Mouse (Mus musculus) heart, embryonic 14.5 days (tissue): ENCODE data around the gene Snap25. TPM values are rescaled to one million over a fixed set of nuclear protein-coding genes. Genes with fewer than 3 reads are reported as not detected.

Experiments used
- ATAC-seq: fragments of 200-750 bp; cut with Nextera tagmentation; 2 replicates; pipeline ENCODE4 v1.8.0; 2017; ENCODE audit warnings: low read depth, moderate TSS enrichment; ENCODE audit not compliant: insufficient number of reproducible peaks, insufficient read depth, low FRiP score
- H3K27ac ChIP-seq, 2 experiments: fragments of 200-500 bp in 1 of 2; fragments of 300-500 bp in 1 of 2; sonication (generic) in 1 of 2; replicated peaks in 1 of 2; 2 replicates each; pipeline ENCODE4 v1.5.1; 2012 to 2014; ENCODE audit warnings: low read depth in 2 of 2, low read length in 2 of 2, control low read depth in 1 of 2, mild to moderate bottlenecking in 1 of 2, mixed read lengths in 1 of 2; ENCODE audit not compliant: control insufficient read depth in 1 of 2, insufficient read depth in 1 of 2
- H3K27me3 ChIP-seq: fragments of 300-500 bp; sonication (generic); 2 replicates; pipeline ENCODE4 v1.6.1; 2014; ENCODE audit warnings: mild to moderate bottlenecking, low read length, control low read depth; ENCODE audit not compliant: control insufficient read depth, insufficient read depth
- H3K36me3 ChIP-seq: fragments of 300-500 bp; sonication (generic); 2 replicates; pipeline ENCODE4 v1.6.1; 2014; ENCODE audit warnings: mild to moderate bottlenecking, control low read depth, low read length, mixed read lengths; ENCODE audit not compliant: control insufficient read depth, insufficient read depth
- H3K4me1 ChIP-seq, 2 experiments: fragments of 200-500 bp in 1 of 2; fragments of 300-500 bp in 1 of 2; sonication (generic) in 1 of 2; 2 replicates each; pipeline ENCODE4 v1.6.1; 2012 to 2014; ENCODE audit warnings: low read length in 2 of 2, control low read depth in 1 of 2, mixed read lengths in 1 of 2; ENCODE audit not compliant: control insufficient read depth in 2 of 2, insufficient read depth in 2 of 2
- H3K4me2 ChIP-seq: fragments of 300-500 bp; sonication (generic); 2 replicates; pipeline ENCODE4 v1.6.1; 2014; ENCODE audit warnings: mild to moderate bottlenecking, low read length
- H3K4me3 ChIP-seq, 2 experiments: fragments of 200-500 bp in 1 of 2; fragments of 300-500 bp in 1 of 2; sonication (generic) in 1 of 2; 2 replicates each; pipeline ENCODE4 v1.5.1; 2012 to 2014; ENCODE audit warnings: low read length in 2 of 2, mild to moderate bottlenecking in 2 of 2, control low read depth in 1 of 2, low read depth in 1 of 2, moderate library complexity in 1 of 2; ENCODE audit not compliant: control insufficient read depth in 1 of 2, insufficient read depth in 1 of 2
- H3K9ac ChIP-seq: fragments of 300-500 bp; sonication (generic); 2 replicates; pipeline ENCODE4 v1.6.1; 2014; ENCODE audit warnings: mild to moderate bottlenecking, low read length
- H3K9me3 ChIP-seq: fragments of 300-500 bp; sonication (generic); 2 replicates; pipeline ENCODE4 v1.6.1; 2016; ENCODE audit warnings: low read length, control low read depth; ENCODE audit not compliant: control insufficient read depth
- WGBS: fragments of 180-500 bp; shearing (Covaris S2); extraction: QIAGEN DNeasy Blood & Tissue Kit; methylation state at CpG from one replicate; pipeline ENCODE4 v1.1.7; 2014; 5-methylcytosine and 5-hydroxymethylcytosine counted together
- polyA plus RNA-seq: library from polyadenylated mRNA; unstranded; fragments of >200 nt; fragmentation: Nextera tagmentation; extraction: Ambion mirVana; gene quantifications from 2 replicates; pipeline ENCODE4 v1.2.1, GENCODE M21; 2014

Snap25 gene
- polyA plus RNA-seq, 1 experiment from 2014 or later: 1.4 TPM

GRCm38 (mm10) chr2:136798887-136799430 is 85.7 kb downstream of the Snap25 start:
- Histone ChIP-seq H3K9ac (no peak overlapping the region), H3K9me3 (no peaks in the 10 kb centered on the region), H3K4me2 (no peak overlapping the region), H3K27ac (no peak overlapping the region), H3K27me3 (no peaks in the 10 kb centered on the region), H3K4me1 (no peaks in the 10 kb centered on the region), H3K4me3 (no peak overlapping the region), H3K36me3 (no peaks in the 10 kb centered on the region)
- ATAC-seq: no peak
- 62% methylated on average over 2 of the region's 2 CpGs for WGBS

- no peak overlapping the region for H3K9ac ChIP-seq
- no peak overlapping the region for H3K4me2 ChIP-seq
- H3K27me3 ChIP-seq: no peaks in the 10 kb centered on the region
- H3K4me3 ChIP-seq: no peak overlapping the region
- H3K9me3 ChIP-seq: no peaks in the 10 kb centered on the region
- no peak for ATAC-seq
- H3K27ac ChIP-seq: no peak overlapping the region
- no peaks in the 10 kb centered on the region for H3K36me3 ChIP-seq
- H3K4me1 ChIP-seq: no peaks in the 10 kb centered on the region
Observed at GRCm38 (mm10) chr2:136801102-136801501, 87.8 kb downstream of the Snap25 start.

GRCm38 (mm10) chr2:136802076-136802475 is 88.8 kb downstream of the Snap25 start:
- Histone ChIP-seq H3K4me2 (no peak overlapping the region), H3K9ac (no peak overlapping the region), H3K27me3 (no peaks in the 10 kb centered on the region), H3K27ac (no peak overlapping the region), H3K9me3 (no peaks in the 10 kb centered on the region), H3K4me1 (no peaks in the 10 kb centered on the region), H3K4me3 (no peak overlapping the region), H3K36me3 (no peaks in the 10 kb centered on the region)
- WGBS: 36% methylated on average over 3 of the region's 3 CpGs
- ATAC-seq: no peak

DNA sequence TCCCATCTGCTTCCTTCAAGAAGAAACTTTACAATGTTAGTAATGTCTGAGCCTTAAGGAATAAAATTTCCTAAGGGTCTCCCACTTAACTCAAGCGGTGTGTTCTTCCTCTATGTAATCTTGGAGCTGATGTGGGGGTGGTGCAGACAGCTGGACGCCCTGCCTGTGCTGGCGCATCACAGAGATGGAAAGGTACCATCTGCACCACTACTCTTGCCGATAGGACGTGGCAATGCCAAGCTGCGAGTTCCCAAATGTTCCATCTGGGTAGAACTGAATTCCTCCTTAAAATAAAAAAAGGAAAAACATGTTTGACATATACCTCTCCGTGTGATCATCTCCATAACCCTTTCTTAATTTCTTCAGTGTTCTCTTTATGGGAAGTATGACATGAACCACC is 89.9 kb downstream of the Snap25 start:
- H3K36me3 ChIP-seq: no peaks in the 10 kb centered on the region
- H3K27me3 ChIP-seq: no peaks in the 10 kb centered on the region

GRCm38 (mm10) chr2:136807992-136808726 is 94.9 kb downstream of the Snap25 start:
- ATAC-seq: no peak
- no peaks in the 10 kb centered on the region for H3K27me3 ChIP-seq
- H3K4me3 ChIP-seq: no peak overlapping the region
- no peaks in the 10 kb centered on the region for H3K36me3 ChIP-seq
- H3K9ac ChIP-seq: no peak overlapping the region
- no peaks in the 10 kb centered on the region for H3K4me1 ChIP-seq
- WGBS: 71% methylated on average over 8 of the region's 8 CpGs
- H3K4me2 ChIP-seq: no peak overlapping the region
- H3K9me3 ChIP-seq: no peaks in the 10 kb centered on the region
- no peak overlapping the region for H3K27ac ChIP-seq

More for the DNA sequence above, 89.9 kb downstream of the Snap25 start:
- Histone ChIP-seq H3K4me3 (no peak overlapping the region), H3K9ac (no peak overlapping the region), H3K4me2 (no peak overlapping the region), H3K27ac (no peak overlapping the region), H3K4me1 (no peaks in the 10 kb centered on the region), H3K9me3 (no peaks in the 10 kb centered on the region)
- 78% methylated on average over 7 of the region's 7 CpGs for WGBS
- ATAC-seq: no peak

GRCm38 (mm10) chr2:136811331-136811730 is 98.1 kb downstream of the Snap25 start:
- Histone ChIP-seq H3K9me3 (no peaks in the 10 kb centered on the region), H3K36me3 (no peaks in the 10 kb centered on the region), H3K27me3 (no peaks in the 10 kb centered on the region), H3K4me3 (no peak overlapping the region), H3K9ac (no peak overlapping the region), H3K4me2 (no peak overlapping the region), H3K4me1 (no peaks in the 10 kb centered on the region), H3K27ac (no peak overlapping the region)
- WGBS: 85% methylated on average over 1 of the region's 1 CpGs
- ATAC-seq: no peak

DNA sequence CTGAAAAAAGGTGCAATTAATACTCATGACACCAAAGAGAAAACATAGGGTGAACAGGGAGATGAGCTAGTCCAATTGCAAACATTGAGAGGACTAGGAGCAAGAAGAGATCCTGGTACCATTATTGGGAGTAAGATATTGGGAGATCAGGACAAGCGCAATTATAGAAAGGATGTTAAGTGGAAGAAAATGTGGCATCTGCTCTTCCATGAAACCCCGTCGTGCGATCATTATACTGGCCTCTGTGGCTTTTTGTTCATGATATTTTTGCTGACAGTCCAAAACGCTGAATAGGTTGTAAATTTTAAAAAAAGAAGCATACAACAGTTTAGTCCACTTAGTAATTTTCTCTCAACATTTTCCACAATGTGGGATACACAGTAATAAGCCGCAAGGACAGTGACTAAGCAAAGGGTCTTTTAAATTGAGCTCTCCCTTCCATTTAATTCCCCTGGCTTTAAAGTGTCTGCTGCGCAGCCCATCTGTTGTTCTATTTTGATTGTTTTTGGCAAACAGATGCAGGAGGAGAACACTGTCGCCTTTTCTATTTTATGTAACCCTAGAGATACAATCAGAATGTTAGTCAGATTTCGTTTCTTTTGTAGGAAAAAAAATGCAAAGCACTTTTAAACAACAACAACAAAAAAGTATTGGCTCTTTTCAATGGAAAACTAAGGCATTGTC is 103.6 kb downstream of the Snap25 start:
- ATAC-seq: no peak
- no peaks in the 10 kb centered on the region for H3K27me3 ChIP-seq
- H3K4me3 ChIP-seq: no peak overlapping the region
- H3K9me3 ChIP-seq: no peaks in the 10 kb centered on the region
- H3K4me2 ChIP-seq: no peak overlapping the region
- no peaks in the 10 kb centered on the region for H3K4me1 ChIP-seq
- H3K9ac ChIP-seq: no peak overlapping the region
- WGBS: 83% methylated on average over 9 of the region's 9 CpGs
- no peaks in the 10 kb centered on the region for H3K36me3 ChIP-seq
- H3K27ac ChIP-seq: no peak overlapping the region
